Mouse (Mus musculus) lung, postnatal 0 days (tissue): ENCODE measurements at regions not wholly inside any gene's neighbourhood (a gene's known extent, or its start where the extent isn't known, plus 50 kb on each side); places are given as distances from the start of the nearest gene placed in this dataset.

ENCODE experiments used
- CTCF ChIP-seq: IDR thresholded peaks from 2 replicates; pipeline ENCODE4 v1.5.1; 2016; ENCODE audit warnings: antibody characterized with exemption, mild to moderate bottlenecking
- EP300 ChIP-seq: IDR thresholded peaks from 2 replicates; pipeline ENCODE4 v1.6.1; 2016; ENCODE audit warnings: antibody characterized with exemption, mild to moderate bottlenecking, control low read depth

DNA sequence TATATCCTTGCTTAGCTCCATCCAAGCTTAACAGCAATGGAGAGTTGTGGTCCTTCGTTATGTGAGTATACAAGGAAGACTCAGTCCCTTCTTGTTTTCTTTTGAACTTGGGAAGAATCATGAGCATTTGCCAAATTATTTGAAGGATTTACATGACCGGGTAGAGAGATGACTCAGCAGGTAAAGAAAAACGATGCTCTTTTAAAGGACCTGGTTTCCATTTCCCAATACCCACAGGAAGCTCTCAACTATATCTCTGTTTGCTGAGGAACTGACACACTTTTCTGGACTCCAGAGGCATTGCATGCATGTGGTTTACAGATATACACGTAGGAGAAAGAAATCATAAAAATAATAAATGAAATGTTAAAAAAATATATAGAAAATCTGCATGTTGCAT lies 457.5 kb downstream of the Ppargc1a start:
- TF ChIP-seq CTCF (no peak), EP300 (no peak)
